Mouse (Mus musculus) liver, embryonic 14.5 days (tissue): ENCODE measurements around the gene Tmem52.

Source experiments
- CTCF ChIP-seq: IDR thresholded peaks from 2 replicates; pipeline ENCODE4 v1.5.1; 2016; ENCODE audit warnings: antibody characterized with exemption, low read depth, control low read depth
- EP300 ChIP-seq: IDR thresholded peaks from 2 replicates; pipeline ENCODE4 v1.6.1; 2016; ENCODE audit warnings: antibody characterized with exemption, low read depth

GRCm38 (mm10) chr4:155514810-155515209 is 45.9 kb downstream of the Tmem52 start:
- no peak for TF ChIP-seq CTCF
- TF ChIP-seq EP300 = no peak
